Mouse (Mus musculus): ENCODE measurements around the gene Guf1.

Guf1 gene

DNA sequence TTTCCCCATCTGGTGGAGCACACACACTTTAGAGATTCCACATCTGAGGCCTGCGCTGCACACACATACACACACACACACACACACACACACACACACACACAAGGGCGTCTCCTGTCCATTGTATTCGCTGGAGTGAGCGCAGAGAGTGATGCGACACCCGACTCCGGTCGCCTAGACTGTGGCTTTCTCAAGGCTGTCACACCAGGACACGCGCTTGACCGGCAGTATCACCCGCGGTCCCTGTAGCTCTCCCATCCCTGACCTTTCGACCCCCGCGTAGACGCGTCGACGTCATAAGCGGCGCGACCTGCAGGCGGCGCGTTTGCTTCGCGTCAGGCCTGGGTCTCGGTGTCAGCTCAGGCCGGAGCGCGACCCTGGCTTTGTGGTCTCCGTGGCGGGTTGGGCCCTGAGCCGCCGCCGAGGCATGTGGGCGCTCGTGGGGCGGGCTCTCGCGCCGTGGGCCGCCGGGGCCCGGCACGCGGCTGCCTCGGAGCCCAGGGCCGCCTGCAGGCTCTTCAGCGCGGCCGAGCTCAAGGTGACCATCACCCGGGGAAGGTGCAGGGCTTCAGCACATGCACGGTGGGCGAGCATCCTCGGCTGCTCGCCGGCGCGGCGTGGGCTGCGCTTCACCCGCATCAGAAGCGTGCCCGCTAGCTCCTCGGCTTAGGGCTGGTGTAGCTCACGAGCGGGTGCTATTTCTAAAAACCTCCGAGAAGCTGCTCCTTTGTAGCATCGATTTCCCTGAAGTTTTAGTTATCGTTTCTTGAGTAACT, at the start of gene Guf1:
Guf1 (plus strand) TSS at position 296 of the 776 bp plus-strand sequence.
- peak; percentile 91 for ATAC-seq (ENCODE audit: insufficient number of reproducible peaks, low FRiP score, low TSS enrichment)

GRCm38 (mm10) chr5:69507045-69507444, 49.7 kb upstream of the Guf1 start:
- no peak for ATAC-seq (ENCODE audit: insufficient number of reproducible peaks, low FRiP score, low TSS enrichment)

GRCm38 (mm10) chr5:69511631-69512030, 45.1 kb upstream of the Guf1 start:
- ATAC-seq (ENCODE audit: insufficient number of reproducible peaks, low FRiP score, low TSS enrichment) = no peak

DNA sequence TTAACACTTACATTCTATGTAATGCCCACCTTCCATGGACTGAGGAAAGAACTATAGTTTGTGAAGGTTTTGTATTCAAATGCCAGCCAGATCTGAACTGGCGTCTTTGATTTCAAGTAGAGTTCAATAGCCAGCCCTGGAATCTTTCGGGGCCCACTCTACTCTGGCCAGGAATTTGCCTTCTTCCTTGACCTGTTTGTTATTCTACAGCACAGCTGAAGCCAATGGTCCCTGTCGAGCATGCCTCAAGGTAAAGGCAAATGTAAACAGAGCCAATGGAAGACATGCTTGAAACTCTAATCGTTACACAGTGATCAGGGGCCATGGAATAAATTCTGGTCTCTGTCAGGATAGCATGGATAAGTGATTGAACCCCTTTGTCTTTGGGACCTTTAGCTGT, 44.5 kb upstream of the Guf1 start:
- ATAC-seq (ENCODE audit: insufficient number of reproducible peaks, low FRiP score, low TSS enrichment) = no peak

- ATAC-seq (ENCODE audit: insufficient number of reproducible peaks, low FRiP score, low TSS enrichment) = peak; percentile 82
These were observed 36.0 kb upstream of the Guf1 start for GRCm38 (mm10) chr5:69520661-69521278.

DNA sequence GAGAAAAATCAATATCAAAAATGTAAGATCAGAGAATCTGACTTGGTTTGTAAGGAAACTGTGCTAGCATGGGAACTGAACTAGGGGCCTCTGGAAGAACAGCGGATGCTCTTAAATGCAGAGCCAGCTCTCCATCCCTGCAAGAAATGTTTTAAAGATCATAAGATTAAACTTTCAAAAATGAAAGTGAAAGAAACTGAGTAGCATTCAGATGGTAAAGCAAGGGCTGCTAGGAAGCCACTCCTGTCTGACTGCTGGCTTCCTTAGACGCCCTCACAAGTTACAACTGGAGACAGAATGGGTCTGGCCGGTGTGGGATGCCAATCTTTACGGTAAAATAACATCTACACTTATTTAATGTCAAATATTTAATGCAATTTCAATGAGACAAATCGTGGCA, 34.7 kb upstream of the Guf1 start:
- no peak for ATAC-seq (ENCODE audit: insufficient number of reproducible peaks, low FRiP score, low TSS enrichment)

- ATAC-seq (ENCODE audit: insufficient number of reproducible peaks, low FRiP score, low TSS enrichment) = no peak
These were observed 32.8 kb upstream of the Guf1 start for GRCm38 (mm10) chr5:69523944-69524343.

- ATAC-seq (ENCODE audit: insufficient number of reproducible peaks, low FRiP score, low TSS enrichment) = no peak
These were observed 15.0 kb upstream of the Guf1 start for GRCm38 (mm10) chr5:69541680-69542079.

DNA sequence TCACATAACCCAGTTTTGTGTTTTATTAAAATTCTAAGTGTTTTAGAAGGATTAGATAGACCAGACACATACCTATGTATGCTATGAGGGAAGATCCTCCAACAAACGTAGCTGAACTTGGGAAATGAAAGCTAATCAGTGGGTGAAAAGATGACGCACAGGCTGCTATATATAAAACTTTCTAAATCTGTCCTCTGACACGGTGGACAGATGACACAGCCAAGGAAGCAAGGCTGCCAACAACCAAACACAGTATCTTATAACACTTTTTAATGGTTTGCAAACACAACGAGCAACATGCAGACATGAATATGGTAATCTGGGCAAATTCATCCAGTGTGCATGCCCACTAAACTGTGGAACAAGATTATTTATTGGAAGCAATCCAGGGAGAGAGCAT, 14.2 kb upstream of the Guf1 start, which contains the start of gene Yipf7:
Yipf7 (minus strand) TSS at position 160 of the 400 bp plus-strand sequence.
- ATAC-seq (ENCODE audit: insufficient number of reproducible peaks, low FRiP score, low TSS enrichment) = peak; percentile 64; the same call in 1 of the 2 replicates

DNA sequence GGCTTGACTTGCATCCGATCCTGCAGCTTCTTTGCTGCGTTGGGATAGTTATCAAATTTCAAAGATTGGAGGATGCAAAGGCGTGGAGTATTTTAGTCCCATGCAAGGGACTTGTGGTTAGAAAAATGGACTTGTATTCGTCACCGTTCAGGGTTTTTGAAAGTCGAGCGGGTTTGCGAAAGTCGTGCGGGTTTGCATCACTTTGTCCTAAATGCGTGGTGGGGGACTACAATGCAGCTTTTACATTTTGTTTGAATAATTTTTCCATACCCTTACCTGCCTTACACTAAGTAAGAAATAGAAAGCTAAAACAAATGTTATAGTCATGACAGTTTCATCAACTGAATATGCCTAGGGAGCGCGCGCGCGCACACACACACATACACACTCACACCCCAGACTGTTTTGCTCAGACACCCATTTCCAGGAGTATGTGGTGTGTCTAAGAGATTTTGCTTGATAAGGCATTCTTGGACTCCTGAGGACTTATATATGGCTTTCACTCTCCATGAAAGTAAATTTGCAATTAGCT, 747 bp downstream of the Guf1 start:
- no peak for ATAC-seq (ENCODE audit: insufficient number of reproducible peaks, low FRiP score, low TSS enrichment)

- ATAC-seq (ENCODE audit: insufficient number of reproducible peaks, low FRiP score, low TSS enrichment) = peak; percentile 99
These were observed 35.1 kb downstream of the Guf1 start, which contains the start of gene Gnpda2 for GRCm38 (mm10) chr5:69591640-69592461. TSS of gene Gnpda2 (minus strand) at chr5:69592340.

DNA sequence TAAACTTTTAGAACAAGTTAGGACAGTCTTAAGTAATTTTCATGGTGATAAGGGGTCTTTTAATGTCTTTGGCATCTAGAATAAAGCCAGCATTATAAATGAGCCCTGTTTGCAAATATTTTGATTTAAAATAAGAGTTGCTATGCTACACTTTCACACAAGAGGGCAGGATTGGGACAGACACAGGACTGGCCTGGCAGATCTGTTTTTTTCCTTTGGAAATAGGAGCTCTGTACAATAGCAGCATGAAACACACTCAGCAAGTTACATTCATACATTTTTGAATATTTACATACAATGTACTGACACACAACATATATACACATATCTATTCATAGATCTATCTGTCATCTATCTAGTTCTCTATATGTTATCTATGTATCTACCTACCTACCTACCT, 44.3 kb downstream of the Guf1 start:
- ATAC-seq (ENCODE audit: insufficient number of reproducible peaks, low FRiP score, low TSS enrichment) = peak; percentile 45; the same call in 1 of the 2 replicates

- ATAC-seq (ENCODE audit: insufficient number of reproducible peaks, low FRiP score, low TSS enrichment) = peak; percentile 15; the same call in 1 of the 2 replicates
These were observed 56.6 kb downstream of the Guf1 start for GRCm38 (mm10) chr5:69613209-69613796.

DNA sequence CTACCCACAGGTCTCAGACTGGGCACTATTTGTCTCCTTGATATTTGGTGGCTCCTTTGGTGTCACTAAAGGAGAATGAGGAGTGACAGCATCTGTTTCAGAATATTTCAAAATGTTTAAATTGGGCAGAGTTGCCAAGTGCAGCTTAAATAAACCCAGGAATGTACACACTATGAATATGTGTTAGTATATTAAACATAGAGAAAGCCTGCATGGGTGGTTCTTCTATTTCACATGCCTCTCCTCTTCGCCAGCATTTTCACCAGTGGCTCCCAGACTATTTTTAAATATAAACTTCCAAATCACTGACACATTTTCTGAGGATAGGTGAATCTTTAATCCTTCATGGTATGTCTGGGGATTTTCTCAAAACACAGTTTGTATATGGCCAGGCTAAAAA, 64.2 kb downstream of the Guf1 start:
- ATAC-seq (ENCODE audit: insufficient number of reproducible peaks, low FRiP score, low TSS enrichment) = no peak

Data from cerebellum, adult (tissue).